Mouse (Mus musculus) CH12.LX (cell line): ENCODE data around the gene Cdk16. TPM values are rescaled to one million over a fixed set of nuclear protein-coding genes. Genes with fewer than 3 reads are reported as not detected.
"Not testable (repeated sequence)": the region's sequence is repeated elsewhere in the genome, so short reads cannot be mapped to it uniquely, and the experiment has no call there.

Source experiments
- DNase-seq: peaks from one replicate; pipeline ENCODE4 v3.0.0-alpha.2; 2013; ENCODE audit errors: extremely low read depth
- H3K27ac ChIP-seq: 2 replicates; pipeline ENCODE4 v1.5.1; 2012; ENCODE audit warnings: low read depth, mild to moderate bottlenecking, control low read depth, moderate library complexity; ENCODE audit not compliant: insufficient read depth
- H3K27me3 ChIP-seq: replicated peaks from 2 replicates; pipeline ENCODE3; 2012; ENCODE audit warnings: inconsistent platforms
- H3K36me3 ChIP-seq, 2 experiments: replicated peaks in 1 of 2; 2 replicates each; pipeline versions ENCODE3 to v1.6.1; 2012; ENCODE audit warnings: inconsistent platforms in 1 of 2, low read length in 1 of 2, mild to moderate bottlenecking in 1 of 2, mixed read lengths in 1 of 2, moderate library complexity in 1 of 2; ENCODE audit not compliant: control insufficient read depth in 1 of 2, insufficient read depth in 1 of 2
- H3K4me1 ChIP-seq, 2 experiments: 2 replicates each; pipeline ENCODE4 v1.6.1; 2012; ENCODE audit warnings: inconsistent platforms in 1 of 2, moderate library complexity in 1 of 2; ENCODE audit not compliant: insufficient read depth in 2 of 2, control insufficient read depth in 1 of 2
- H3K4me2 ChIP-seq: 2 replicates; pipeline ENCODE4 v1.6.1; 2012; ENCODE audit warnings: low read depth, mild to moderate bottlenecking, control low read depth; ENCODE audit not compliant: poor library complexity, insufficient read depth, severe bottlenecking
- H3K4me3 ChIP-seq, 3 experiments: fragments of 150-350 bp in 1 of 3; sonication (generic) in 1 of 3; replicated peaks in 1 of 3; 2 replicates each; pipeline versions ENCODE3 to v1.5.1; 2011 to 2012; ENCODE audit warnings: low read depth in 2 of 3, low read length in 2 of 3, mild to moderate bottlenecking in 2 of 3, moderate library complexity in 2 of 3, control low read depth in 1 of 3, improper control_type of control experiment in 1 of 3, inconsistent platforms in 1 of 3, mixed read lengths in 1 of 3; ENCODE audit not compliant: poor library complexity in 1 of 3
- H3K79me2 ChIP-seq: replicated peaks from 2 replicates; pipeline ENCODE4 v1.6.1; 2012; ENCODE audit warnings: mild to moderate bottlenecking, moderate library complexity; ENCODE audit not compliant: control insufficient read depth, poor library complexity, insufficient read depth, severe bottlenecking; ENCODE audit errors: extremely low read depth
- H3K9ac ChIP-seq: 2 replicates; pipeline ENCODE4 v1.6.1; 2012; ENCODE audit warnings: low read depth, mild to moderate bottlenecking, control low read depth, moderate library complexity; ENCODE audit not compliant: insufficient read depth
- H3K9me3 ChIP-seq: replicated peaks from 2 replicates; pipeline ENCODE3; 2012; ENCODE audit warnings: low read length, inconsistent platforms, mixed read lengths
- CHD1 ChIP-seq: IDR thresholded peaks from 2 replicates; pipeline ENCODE4 v1.6.1; 2012; ENCODE audit warnings: low read depth, low read length, improper control_type of control experiment, inconsistent platforms
- CHD2 ChIP-seq: IDR thresholded peaks from 2 replicates; pipeline ENCODE4 v1.6.1; 2011; ENCODE audit warnings: low read length, improper control_type of control experiment
- E2F4 ChIP-seq: IDR thresholded peaks from 2 replicates; pipeline ENCODE4 v1.6.1; 2011; ENCODE audit warnings: low read depth, low read length, improper control_type of control experiment; ENCODE audit not compliant: insufficient replicate concordance
- MAZ ChIP-seq: IDR thresholded peaks from 2 replicates; pipeline ENCODE4 v1.6.1; 2012; ENCODE audit warnings: low read depth, mild to moderate bottlenecking, inconsistent platforms, low read length, improper control_type of control experiment, moderate library complexity
- RCOR1 ChIP-seq: conservative IDR thresholded peaks from 2 replicates; pipeline ENCODE4 v1.6.1; 2012; ENCODE audit warnings: low read depth, mild to moderate bottlenecking, inconsistent platforms, low read length, improper control_type of control experiment
- TBP ChIP-seq: conservative IDR thresholded peaks from 2 replicates; pipeline ENCODE4 v1.6.1; 2011; ENCODE audit warnings: low read depth, low read length, improper control_type of control experiment
- TCF12 ChIP-seq: IDR thresholded peaks from 2 replicates; pipeline ENCODE4 v1.6.1; 2014; ENCODE audit warnings: low read depth, mild to moderate bottlenecking, inconsistent platforms, low read length, improper control_type of control experiment
- ZC3H11A ChIP-seq: IDR thresholded peaks from 2 replicates; pipeline ENCODE4 v1.6.1; 2012; ENCODE audit warnings: low read depth, mild to moderate bottlenecking, inconsistent platforms, low read length, improper control_type of control experiment
- ZNF384 ChIP-seq: IDR thresholded peaks from 2 replicates; pipeline ENCODE4 v1.6.1; 2012; ENCODE audit warnings: low read depth, low read length, improper control_type of control experiment, inconsistent platforms
- dilution Hi-C: fragments of 300-500 bp; cut with MboI; formaldehyde crosslinking; loops from 2 replicates; pipeline ENCODE4 v1.14.3; 2020; ENCODE audit warnings: low sequenced_read_pairs; ENCODE audit not compliant: extremely low pct_unique_long_range_greater_than_20kb, extremely low pct_ligation_motif_present
- in situ Hi-C: fragments of 300-500 bp; cut with MboI; formaldehyde crosslinking; loops from 3 replicates; pipeline ENCODE4 v1.14.3; 2019; ENCODE audit warnings: low sequenced_read_pairs, low pct_ligation_motif_present, low pct_unique_long_range_greater_than_20kb, mixed read lengths
- polyA plus RNA-seq: library from polyadenylated mRNA; unstranded; fragments of >175 nt; gene quantifications from 2 replicates; pipeline ENCODE4 v1.2.1, GENCODE M21; 2012; ENCODE audit warnings: low read depth; ENCODE audit not compliant: insufficient read length
- total RNA-seq, 2 experiments: library from RNA; depleted of rRNA; stranded (reverse); fragments of 300-350 nt in 1 of 2; fragments of >200 nt in 1 of 2; gene quantifications; 2 replicates each; pipeline ENCODE4 v1.2.3; 2012 to 2014

Cdk16 gene
- total and polyA plus RNA-seq, 3 experiments = 11.1 to 27.0 (median 18.5) TPM

DNA sequence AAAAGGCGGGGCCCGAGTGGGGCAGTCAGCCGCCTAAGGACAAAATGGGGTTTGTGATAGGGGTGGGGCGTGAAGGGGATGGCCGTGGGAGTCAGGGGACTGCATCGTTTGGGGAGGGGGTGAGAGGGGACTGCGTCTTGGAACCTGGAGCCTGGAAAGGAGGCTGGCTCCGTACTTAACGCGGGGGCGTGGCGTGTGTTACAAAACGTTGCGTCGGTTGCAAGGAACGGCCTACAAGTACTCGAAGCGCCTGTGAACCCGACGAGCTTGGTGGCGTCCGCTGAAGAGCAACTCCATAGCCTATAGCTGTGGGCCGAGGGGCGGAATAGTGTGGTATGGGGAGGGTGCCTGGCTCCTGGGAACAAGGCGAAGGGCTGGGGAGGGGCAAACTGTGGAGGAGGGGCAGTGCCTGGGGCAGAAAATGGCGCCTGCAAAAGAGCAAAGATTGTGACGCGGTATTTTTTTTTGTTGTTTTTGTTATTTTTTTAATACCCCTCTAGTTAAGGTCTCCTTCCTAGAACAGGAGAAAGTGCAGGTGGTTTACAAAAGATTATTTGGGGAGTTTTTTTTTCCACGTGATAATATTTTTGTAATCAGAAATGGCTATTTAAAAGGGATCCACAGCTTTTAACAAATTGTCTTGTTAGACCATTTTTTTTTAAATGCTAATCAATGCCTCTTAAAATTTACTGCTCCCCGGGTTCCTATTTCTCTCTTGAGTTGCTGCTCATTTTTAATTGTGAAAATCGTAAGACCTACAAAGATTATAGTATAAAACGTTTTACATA lies 16.7 kb downstream of the Cdk16 start:
- 0 out of 2 replicates have a peak overlapping the region, but pooled peaks have one; percentile 14 for H3K4me2 ChIP-seq
- H3K4me3 ChIP-seq = peak overlapping the region; percentile 55 to 71 (median 61)
- no peaks in the 10 kb centered on the region for H3K4me1 ChIP-seq
- peak overlapping the region; percentile 86 for H3K27ac ChIP-seq
- peak; percentile 81 for DNase-seq
- no peaks in the 10 kb centered on the region for H3K9me3 ChIP-seq
- peaks cover under 1 to 13% of the 10 kb centered on the region in 2 experiments for H3K36me3 ChIP-seq
- dilution Hi-C loops = no loop called here
- no peaks in the 10 kb centered on the region for H3K27me3 ChIP-seq
- H3K79me2 ChIP-seq = no peaks in the 10 kb centered on the region
- H3K9ac ChIP-seq = peak overlapping the region; percentile 68
- in situ Hi-C loops = no loop called here
- 0 out of 2 replicates have a peak, but pooled peaks have one; percentile 27 for TF ChIP-seq CHD2
- peak; percentile 70; the same call in 1 of the 2 replicates for TF ChIP-seq CHD1
- no peak for TF ChIP-seq ZC3H11A
- TF ChIP-seq E2F4 = no peak
- 0 out of 2 replicates have a peak, but pooled peaks have one; percentile 47 for TF ChIP-seq TBP
- TF ChIP-seq TCF12 = 0 out of 2 replicates have a peak, but pooled peaks have one; percentile 26
- no peak for TF ChIP-seq RCOR1

DNA sequence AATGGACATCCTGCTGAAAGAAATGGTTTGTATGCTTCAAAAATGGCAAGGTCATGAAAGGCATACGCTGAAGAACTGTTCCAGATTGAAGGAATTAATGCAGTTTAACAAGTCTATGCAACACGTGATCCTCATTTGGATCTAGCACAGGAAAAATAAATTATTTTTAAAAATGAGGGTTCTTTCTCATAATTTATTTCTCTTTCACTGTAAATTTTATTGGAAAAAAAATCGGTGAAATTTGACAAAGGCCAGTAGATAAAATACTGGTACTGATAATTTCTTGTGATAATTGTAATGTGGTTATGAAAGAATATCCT lies 17.3 kb downstream of the Cdk16 start:
- no peaks in the 10 kb centered on the region for H3K4me1 ChIP-seq
- H3K4me3 ChIP-seq = peak overlapping the region; percentile 32 to 61 (median 55)
- in situ Hi-C loops = no loop called here
- H3K9ac ChIP-seq = peak overlapping the region; percentile 63; the same call in 1 of the 2 replicates
- H3K9me3 ChIP-seq = no peaks in the 10 kb centered on the region
- peak; percentile 31; the same call in 1 of the 2 replicates for TF ChIP-seq CHD1
- TF ChIP-seq ZNF384 = no peak
- dilution Hi-C loops = no loop called here
- no peaks in the 10 kb centered on the region for H3K27me3 ChIP-seq
- DNase-seq = no peak
- no peak overlapping the region for H3K4me2 ChIP-seq
- H3K27ac ChIP-seq = no peak overlapping the region
- H3K36me3 ChIP-seq = peaks cover 0 to 9% of the 10 kb centered on the region in 2 experiments
- H3K79me2 ChIP-seq = no peaks in the 10 kb centered on the region

DNA sequence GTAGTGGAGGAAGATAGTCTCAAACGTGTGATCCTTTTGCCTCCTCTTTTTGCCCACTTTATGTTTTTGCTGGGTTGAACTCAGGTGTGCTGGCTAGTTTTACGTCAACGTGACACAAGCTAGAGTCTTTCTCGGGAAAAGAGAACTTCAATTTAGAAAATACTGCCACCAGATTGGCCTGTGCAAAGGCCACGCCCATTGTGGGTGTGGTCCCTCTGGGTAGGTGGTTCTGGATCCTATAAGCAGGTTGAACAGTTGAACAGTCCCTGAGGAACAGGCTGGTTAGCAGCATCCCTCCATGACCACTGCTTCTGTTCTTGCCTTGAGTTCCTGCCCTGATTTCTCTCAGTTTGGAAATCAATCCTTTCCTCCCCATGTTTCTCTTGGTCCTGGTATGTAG lies 40.9 kb downstream of the Cdk16 start:
- no peak for TF ChIP-seq MAZ
- no peaks in the 10 kb centered on the region for H3K79me2 ChIP-seq
- in situ Hi-C loops = no loop called here
- no peaks in the 10 kb centered on the region for H3K27me3 ChIP-seq
- H3K27ac ChIP-seq = no peak overlapping the region
- no peak for DNase-seq
- no peaks in the 10 kb centered on the region for H3K4me1 ChIP-seq
- no peaks in the 10 kb centered on the region for H3K36me3 ChIP-seq
- H3K9me3 ChIP-seq = no peaks in the 10 kb centered on the region
- no peak overlapping the region for H3K9ac ChIP-seq
- no peak overlapping the region for H3K4me2 ChIP-seq
- dilution Hi-C loops = no loop called here
- no peak overlapping the region for H3K4me3 ChIP-seq

GRCm38 (mm10) chrX:20730048-20730447 lies 42.3 kb downstream of the Cdk16 start:
- H3K9ac ChIP-seq, dilution Hi-C loops, H3K9me3 ChIP-seq, H3K4me1 ChIP-seq, H3K4me2 ChIP-seq, H3K79me2 ChIP-seq, H3K36me3 ChIP-seq, H3K27me3 ChIP-seq, H3K27ac ChIP-seq, DNase-seq, H3K4me3 ChIP-seq, in situ Hi-C loops: not testable (repeated sequence)
